30 mouse cellular contexts compared by ENCODE assay signal in the genomic region with DNA sequence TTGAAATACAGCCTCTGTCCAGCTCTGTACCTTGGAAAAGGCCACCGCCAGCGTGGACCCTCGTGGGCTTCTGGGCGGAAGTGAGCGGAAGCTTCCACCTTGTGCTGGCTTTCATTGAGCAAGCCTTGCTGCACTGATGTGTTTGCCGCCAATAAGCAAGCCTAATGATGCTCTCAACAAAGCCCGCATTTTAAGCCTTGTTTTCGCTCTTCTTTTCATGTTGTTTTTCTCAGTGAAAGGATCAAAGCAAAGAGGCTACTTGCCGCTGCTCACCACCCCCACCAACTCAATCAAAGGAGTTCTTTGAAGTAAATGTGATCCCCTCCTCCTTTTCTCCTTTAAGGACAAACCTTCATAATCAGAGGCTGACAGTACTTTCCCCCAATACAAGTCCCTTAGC.
A peak's percentile ranks its signal among the peaks of the same experiment; 100 is the strongest.
DNase-seq lines count a peak whose midpoint lies in the region; ATAC-seq and TF ChIP-seq lines count a peak whose summit lies in the region.
"Had no signal": no experiment of that assay in that cellular context is flagged by ENCODE, and none has a peak within 500 bp of the region (broad histone marks: within the 10 kb centered on the region; RNA-seq: fewer than 3 reads in every experiment).

No protein-coding gene starts in this region.

- H3K27ac ChIP-seq in hindbrain, embryonic 16.5 days (ENCODE audit: low read depth, low read length): no peak overlapping the region
- no peak overlapping the region for H3K27ac ChIP-seq in hindbrain, postnatal 0 days
- H3K27ac ChIP-seq in forebrain, embryonic 12.5 days: no peak overlapping the region
- H3K27ac ChIP-seq in forebrain, postnatal 0 days (ENCODE audit: low read depth, low read length): no peak overlapping the region
- no peak overlapping the region for H3K27ac ChIP-seq in embryonic facial prominence, embryonic 10.5 days (replicated peaks)
- H3K27ac ChIP-seq: embryonic facial prominence, embryonic 13.5 days; hindbrain, embryonic 13.5 days; left cerebral cortex, adult 2 months; limb, embryonic 13.5 days; liver, embryonic 12.5 days; midbrain, embryonic 13.5 days; neural tube, embryonic 15.5 days; stomach, postnatal 0 days had no signal

- TF ChIP-seq CTCF in hindbrain, postnatal 0 days (IDR thresholded peaks at IDR 0.05; ENCODE audit: low read depth): no peak
- TF ChIP-seq CTCF in forebrain, postnatal 0 days (IDR thresholded peaks at IDR 0.05; ENCODE audit: low read depth): no peak

- ATAC-seq in hindbrain, embryonic 16.5 days: no peak
- ATAC-seq in hindbrain, postnatal 0 days: no peak
- ATAC-seq in forebrain, embryonic 12.5 days (ENCODE audit: low FRiP score): no peak
- ATAC-seq in forebrain, postnatal 0 days: no peak; the same call in 1 of the 2 replicates
- ATAC-seq: inflammation-experienced regulatory T-cells, adult 6 months; liver, embryonic 12.5 days; liver, postnatal 0 days; midbrain, embryonic 13.5 days had no signal

- H3K4me2 ChIP-seq in hindbrain, embryonic 16.5 days (ENCODE audit: low read length): 0 out of 2 replicates have a peak overlapping the region, but pooled peaks have one; percentile 1
- no peak overlapping the region for H3K4me2 ChIP-seq in hindbrain, postnatal 0 days (ENCODE audit: low read depth, low read length)
- 0 out of 2 replicates have a peak overlapping the region, but pooled peaks have one; percentile 8 for H3K4me2 ChIP-seq in forebrain, embryonic 12.5 days
- H3K4me2 ChIP-seq in forebrain, postnatal 0 days (ENCODE audit: low read depth): peak overlapping the region; percentile 36
- H3K4me2 ChIP-seq: embryonic facial prominence, embryonic 13.5 days; heart, embryonic 12.5 days; hindbrain, embryonic 13.5 days; limb, embryonic 13.5 days; liver, embryonic 12.5 days; midbrain, embryonic 13.5 days; neural tube, embryonic 15.5 days had no signal

- no peaks in the 10 kb centered on the region for H3K4me1 ChIP-seq in hindbrain, embryonic 16.5 days (ENCODE audit: control insufficient read depth, insufficient read depth, low read depth, low read length)
- H3K4me1 ChIP-seq in hindbrain, postnatal 0 days (ENCODE audit: insufficient read depth, low read length): no peaks in the 10 kb centered on the region
- no peaks in the 10 kb centered on the region; the same call in 1 of the 2 replicates for H3K4me1 ChIP-seq in forebrain, embryonic 12.5 days
- 0 out of 2 replicates have a peak, but pooled peaks cover 6% of the 10 kb centered on the region for H3K4me1 ChIP-seq in forebrain, postnatal 0 days (ENCODE audit: insufficient read depth)
- H3K4me1 ChIP-seq in embryonic facial prominence, embryonic 10.5 days: no peaks in the 10 kb centered on the region
- H3K4me1 ChIP-seq: embryonic facial prominence, embryonic 13.5 days; limb, embryonic 13.5 days; liver, embryonic 12.5 days; neural tube, embryonic 15.5 days had no signal

- no peaks in the 10 kb centered on the region for H3K27me3 ChIP-seq in hindbrain, embryonic 16.5 days (replicated peaks; ENCODE audit: control insufficient read depth, insufficient read depth, low read length)
- H3K27me3 ChIP-seq in hindbrain, postnatal 0 days (ENCODE audit: insufficient read depth, low read length): no peaks in the 10 kb centered on the region
- no peaks in the 10 kb centered on the region for H3K27me3 ChIP-seq in forebrain, embryonic 12.5 days
- no peaks in the 10 kb centered on the region for H3K27me3 ChIP-seq in forebrain, postnatal 0 days (ENCODE audit: insufficient read depth, low read length)
- H3K27me3 ChIP-seq in embryonic facial prominence, embryonic 10.5 days (replicated peaks; ENCODE audit: low read depth, poor library complexity, severe bottlenecking): no peaks in the 10 kb centered on the region
- H3K27me3 ChIP-seq: embryonic facial prominence, embryonic 13.5 days; heart, embryonic 12.5 days; hindbrain, embryonic 13.5 days; liver, embryonic 12.5 days; midbrain, embryonic 13.5 days; neural tube, embryonic 15.5 days had no signal

- intact Hi-C loops in left cerebral cortex, postnatal 4 days (cut with DNase I): no loop called here

- DNase-seq in hindbrain, postnatal 0 days (ENCODE audit: low spot score): no peak
- DNase-seq in ZHBTc4 (ENCODE audit: low read depth, low spot score): peak; percentile 38
- DNase-seq in forebrain, postnatal 0 days: peak; percentile 27
- DNase-seq in embryonic facial prominence, embryonic 10.5 days (ENCODE audit: low spot score): no peak
- DNase-seq in left cerebral cortex, postnatal 4 days: no peak
- DNase-seq: adrenal gland, postnatal 25 days; cerebellum, adult 8-10 months; cerebellum, postnatal 25 days; gastrocnemius, postnatal 14 days; heart, postnatal 4 days; kidney, adult 11 months; kidney, postnatal 14 days; liver, postnatal 0 days; lung, postnatal 36 days; right cerebral cortex, adult 18-20 months; spleen, adult 18-20 months; thymus, adult 2 months; thymus, postnatal 36 days had no signal

- H3K9ac ChIP-seq in hindbrain, embryonic 16.5 days (ENCODE audit: low read depth, low read length): no peak overlapping the region
- H3K9ac ChIP-seq in hindbrain, postnatal 0 days (replicated peaks; ENCODE audit: low read length): no peak overlapping the region
- no peak overlapping the region for H3K9ac ChIP-seq in forebrain, embryonic 12.5 days
- no peak overlapping the region for H3K9ac ChIP-seq in forebrain, postnatal 0 days
- H3K9ac ChIP-seq: embryonic facial prominence, embryonic 13.5 days; heart, embryonic 12.5 days; hindbrain, embryonic 13.5 days; limb, embryonic 13.5 days; liver, embryonic 12.5 days; liver, postnatal 0 days; midbrain, embryonic 13.5 days; neural tube, embryonic 15.5 days had no signal

- H3K4me3 ChIP-seq in hindbrain, embryonic 16.5 days (ENCODE audit: low read length): no peak overlapping the region
- no peak overlapping the region for H3K4me3 ChIP-seq in hindbrain, postnatal 0 days (ENCODE audit: low read length)
- H3K4me3 ChIP-seq in forebrain, embryonic 12.5 days (replicated peaks): no peak overlapping the region
- H3K4me3 ChIP-seq in forebrain, postnatal 0 days (ENCODE audit: low read depth, low read length): no peak overlapping the region
- no peak overlapping the region for H3K4me3 ChIP-seq in embryonic facial prominence, embryonic 10.5 days
- H3K4me3 ChIP-seq: embryonic facial prominence, embryonic 13.5 days; heart, embryonic 12.5 days; hindbrain, embryonic 13.5 days; left cerebral cortex, adult 2 months; limb, embryonic 13.5 days; liver, embryonic 12.5 days; midbrain, embryonic 13.5 days; neural tube, embryonic 15.5 days had no signal

- H3K9me3 ChIP-seq in hindbrain, embryonic 16.5 days (ENCODE audit: control insufficient read depth, low read length): no peaks in the 10 kb centered on the region; the same call in 1 of the 2 replicates
- 0 out of 2 replicates have a peak, but pooled peaks cover 2% of the 10 kb centered on the region for H3K9me3 ChIP-seq in hindbrain, postnatal 0 days (ENCODE audit: low read length)
- no peaks in the 10 kb centered on the region for H3K9me3 ChIP-seq in forebrain, embryonic 12.5 days
- no peaks in the 10 kb centered on the region for H3K9me3 ChIP-seq in forebrain, postnatal 0 days (ENCODE audit: low read length)
- no peaks in the 10 kb centered on the region for H3K9me3 ChIP-seq in embryonic facial prominence, embryonic 10.5 days
- H3K9me3 ChIP-seq: embryonic facial prominence, embryonic 13.5 days; hindbrain, embryonic 13.5 days; limb, embryonic 13.5 days; liver, embryonic 12.5 days; midbrain, embryonic 13.5 days; neural tube, embryonic 15.5 days had no signal

- 31% methylated on average over 9 of the region's 9 CpGs for WGBS in hindbrain, embryonic 16.5 days
- 40% methylated on average over 9 of the region's 9 CpGs for WGBS in hindbrain, postnatal 0 days
- WGBS in forebrain, embryonic 12.5 days: 21% methylated on average over 9 of the region's 9 CpGs
- 19% methylated on average over 9 of the region's 9 CpGs for WGBS in forebrain, postnatal 0 days
- WGBS in embryonic facial prominence, embryonic 10.5 days: 58% methylated on average over 9 of the region's 9 CpGs

- H3K36me3 ChIP-seq in hindbrain, embryonic 16.5 days (ENCODE audit: control insufficient read depth, insufficient read depth, low read length): no peaks in the 10 kb centered on the region
- no peaks in the 10 kb centered on the region for H3K36me3 ChIP-seq in hindbrain, postnatal 0 days (ENCODE audit: insufficient read depth, low read length)
- H3K36me3 ChIP-seq in forebrain, embryonic 12.5 days (replicated peaks): no peaks in the 10 kb centered on the region
- H3K36me3 ChIP-seq in forebrain, postnatal 0 days (ENCODE audit: insufficient read depth): no peaks in the 10 kb centered on the region
- H3K36me3 ChIP-seq in embryonic facial prominence, embryonic 10.5 days (replicated peaks): no peaks in the 10 kb centered on the region
- H3K36me3 ChIP-seq: embryonic facial prominence, embryonic 13.5 days; heart, embryonic 12.5 days; hindbrain, embryonic 13.5 days; limb, embryonic 13.5 days; liver, embryonic 12.5 days; midbrain, embryonic 13.5 days; neural tube, embryonic 15.5 days had no signal

Comparison
In these comparisons a context has a peak if more than half of its experiments do, and no peak if none do; other contexts are left out.
1. DNase-seq: peak in ZHBTc4 (single experiment) and forebrain, postnatal 0 days (single experiment); none in hindbrain, postnatal 0 days (single experiment), embryonic facial prominence, embryonic 10.5 days (single experiment) and left cerebral cortex, postnatal 4 days (single experiment).